Mouse (Mus musculus): ENCODE data around the gene 4930404H24Rik. TPM values are rescaled to one million over a fixed set of nuclear protein-coding genes. Genes with fewer than 3 reads are reported as not detected.
A peak's percentile ranks its signal among the peaks of the same experiment; 100 is the strongest.

Gene 4930404H24Rik
- polyA plus RNA-seq, 1 experiment from 2014 or later, result not detected

GRCm38 (mm10) chr2:153513983-153514382 lies 21.4 kb downstream of the 4930404H24Rik start:
- WGBS, result 88% methylated on average over 3 of the region's 3 CpGs
- Histone ChIP-seq H3K27me3 (no peaks in the 10 kb centered on the region), H3K9me3 (replicated peaks) (no peaks in the 10 kb centered on the region), H3K36me3 (ENCODE audit: poor library complexity, severe bottlenecking) (no peaks in the 10 kb centered on the region), H3K4me3 (no peak overlapping the region), H3K4me2 (no peak overlapping the region), H3K4me1 (peaks cover 45% of the 10 kb centered on the region), H3K27ac (no peak overlapping the region), H3K9ac (no peak overlapping the region)
- ATAC-seq, result no peak

GRCm38 (mm10) chr2:153514497-153515380 lies 22.1 kb downstream of the 4930404H24Rik start:
- no peaks in the 10 kb centered on the region for H3K36me3 ChIP-seq (ENCODE audit: poor library complexity, severe bottlenecking)
- H3K27me3 ChIP-seq, result no peaks in the 10 kb centered on the region
- 83% methylated on average over 14 of the region's 14 CpGs for WGBS

GRCm38 (mm10) chr2:153515582-153515981 lies 23.0 kb downstream of the 4930404H24Rik start:
- no peaks in the 10 kb centered on the region for H3K36me3 ChIP-seq (ENCODE audit: poor library complexity, severe bottlenecking)
- H3K9me3 ChIP-seq (replicated peaks), result no peaks in the 10 kb centered on the region
- H3K4me3 ChIP-seq, result no peak overlapping the region
- H3K4me2 ChIP-seq, result no peak overlapping the region
- no peak overlapping the region for H3K27ac ChIP-seq
- no peak overlapping the region for H3K9ac ChIP-seq
- WGBS, result 88% methylated on average over 6 of the region's 6 CpGs
- peaks cover 29% of the 10 kb centered on the region for H3K4me1 ChIP-seq
- no peaks in the 10 kb centered on the region for H3K27me3 ChIP-seq
- no peak for ATAC-seq

More at GRCm38 (mm10) chr2:153514497-153515380, 22.1 kb downstream of the 4930404H24Rik start:
- peaks cover 38% of the 10 kb centered on the region for H3K4me1 ChIP-seq
- H3K9ac ChIP-seq, result no peak overlapping the region
- no peak overlapping the region for H3K4me3 ChIP-seq
- H3K4me2 ChIP-seq, result no peak overlapping the region
- H3K27ac ChIP-seq, result no peak overlapping the region
- H3K9me3 ChIP-seq (replicated peaks), result no peaks in the 10 kb centered on the region
- no peak for ATAC-seq

GRCm38 (mm10) chr2:153516961-153517360 lies 24.4 kb downstream of the 4930404H24Rik start:
- H3K9me3 ChIP-seq (replicated peaks), result no peaks in the 10 kb centered on the region
- H3K36me3 ChIP-seq (ENCODE audit: poor library complexity, severe bottlenecking), result no peaks in the 10 kb centered on the region
- no peak overlapping the region for H3K27ac ChIP-seq
- H3K27me3 ChIP-seq, result no peaks in the 10 kb centered on the region
- no peak overlapping the region for H3K4me3 ChIP-seq
- WGBS, result 45% methylated on average over 4 of the region's 4 CpGs
- no peak for ATAC-seq
- no peak overlapping the region for H3K4me2 ChIP-seq
- H3K4me1 ChIP-seq, result peaks cover 22% of the 10 kb centered on the region
- peak overlapping the region; percentile 16; the same call in 1 of the 2 replicates for H3K9ac ChIP-seq

- no peak overlapping the region for H3K4me2 ChIP-seq
- H3K27me3 ChIP-seq, result no peaks in the 10 kb centered on the region
- no peaks in the 10 kb centered on the region for H3K9me3 ChIP-seq (replicated peaks)
- no peak overlapping the region for H3K9ac ChIP-seq
- ATAC-seq, result no peak
- WGBS, result 80% methylated on average over 9 of the region's 9 CpGs
- H3K4me3 ChIP-seq, result no peak overlapping the region
- no peaks in the 10 kb centered on the region for H3K36me3 ChIP-seq (ENCODE audit: poor library complexity, severe bottlenecking)
- H3K27ac ChIP-seq, result no peak overlapping the region
- peaks cover 25% of the 10 kb centered on the region for H3K4me1 ChIP-seq
Measured at GRCm38 (mm10) chr2:153520057-153520456, 27.5 kb downstream of the 4930404H24Rik start.

- no peaks in the 10 kb centered on the region for H3K36me3 ChIP-seq (ENCODE audit: poor library complexity, severe bottlenecking)
- H3K9me3 ChIP-seq (replicated peaks), result no peaks in the 10 kb centered on the region
- H3K27me3 ChIP-seq, result 0 out of 2 replicates have a peak, but pooled peaks cover 6% of the 10 kb centered on the region
- no peak overlapping the region for H3K4me3 ChIP-seq
- peak overlapping the region; percentile 44; the same call in 1 of the 2 replicates for H3K27ac ChIP-seq
- H3K4me2 ChIP-seq, result no peak overlapping the region
- WGBS, result 24% methylated on average over 4 of the region's 4 CpGs
- peak; percentile 59; the same call in 1 of the 2 replicates for ATAC-seq
- peaks cover 39% of the 10 kb centered on the region for H3K4me1 ChIP-seq
- H3K9ac ChIP-seq, result no peak overlapping the region
Measured at GRCm38 (mm10) chr2:153522270-153522669, 29.7 kb downstream of the 4930404H24Rik start.

GRCm38 (mm10) chr2:153523143-153523542 lies 30.6 kb downstream of the 4930404H24Rik start:
- H3K4me1 ChIP-seq, result peaks cover 44% of the 10 kb centered on the region

GRCm38 (mm10) chr2:153523656-153524055 lies 31.1 kb downstream of the 4930404H24Rik start:
- ATAC-seq, result no peak
- Histone ChIP-seq H3K9ac (no peak overlapping the region), H3K4me2 (no peak overlapping the region), H3K9me3 (replicated peaks) (no peaks in the 10 kb centered on the region), H3K27me3 (0 out of 2 replicates have a peak, but pooled peaks cover 9% of the 10 kb centered on the region), H3K36me3 (ENCODE audit: poor library complexity, severe bottlenecking) (no peaks in the 10 kb centered on the region), H3K4me3 (no peak overlapping the region), H3K4me1 (peaks cover 49% of the 10 kb centered on the region), H3K27ac (no peak overlapping the region)
- WGBS, result 82% methylated on average over 12 of the region's 12 CpGs

More at GRCm38 (mm10) chr2:153523143-153523542, 30.6 kb downstream of the 4930404H24Rik start:
- 0 out of 2 replicates have a peak, but pooled peaks cover 9% of the 10 kb centered on the region for H3K27me3 ChIP-seq
- H3K27ac ChIP-seq, result no peak overlapping the region
- H3K9ac ChIP-seq, result no peak overlapping the region
- WGBS, result 74% methylated on average over 9 of the region's 9 CpGs
- no peaks in the 10 kb centered on the region for H3K36me3 ChIP-seq (ENCODE audit: poor library complexity, severe bottlenecking)
- H3K4me2 ChIP-seq, result no peak overlapping the region
- ATAC-seq, result no peak
- H3K4me3 ChIP-seq, result no peak overlapping the region
- no peaks in the 10 kb centered on the region for H3K9me3 ChIP-seq (replicated peaks)

- Histone ChIP-seq H3K4me3 (no peak overlapping the region), H3K36me3 (ENCODE audit: poor library complexity, severe bottlenecking) (no peaks in the 10 kb centered on the region), H3K27me3 (0 out of 2 replicates have a peak, but pooled peaks cover 9% of the 10 kb centered on the region), H3K4me1 (peaks cover 50% of the 10 kb centered on the region), H3K27ac (no peak overlapping the region), H3K9me3 (replicated peaks) (no peaks in the 10 kb centered on the region), H3K4me2 (no peak overlapping the region), H3K9ac (no peak overlapping the region)
- no peak for ATAC-seq
- WGBS, result 62% methylated on average over 2 of the region's 2 CpGs
Measured at GRCm38 (mm10) chr2:153524727-153525126, 32.1 kb downstream of the 4930404H24Rik start.

GRCm38 (mm10) chr2:153525906-153526311 lies 33.3 kb downstream of the 4930404H24Rik start:
- peaks cover 56% of the 10 kb centered on the region for H3K4me1 ChIP-seq
- H3K9me3 ChIP-seq (replicated peaks), result no peaks in the 10 kb centered on the region
- H3K4me3 ChIP-seq, result no peak overlapping the region
- no peaks in the 10 kb centered on the region for H3K36me3 ChIP-seq (ENCODE audit: poor library complexity, severe bottlenecking)
- H3K9ac ChIP-seq, result peak overlapping the region; percentile 13; the same call in 1 of the 2 replicates
- no peak for ATAC-seq
- 16% methylated on average over 10 of the region's 10 CpGs for WGBS
- peaks cover 14% of the 10 kb centered on the region; the same call in 1 of the 2 replicates for H3K27me3 ChIP-seq
- H3K27ac ChIP-seq, result no peak overlapping the region; the same call in 1 of the 2 replicates
- H3K4me2 ChIP-seq, result peak overlapping the region; percentile 11; the same call in 1 of the 2 replicates

GRCm38 (mm10) chr2:153526850-153527530 lies 34.4 kb downstream of the 4930404H24Rik start:
- H3K36me3 ChIP-seq (ENCODE audit: poor library complexity, severe bottlenecking), result no peaks in the 10 kb centered on the region
- H3K27me3 ChIP-seq, result peaks cover 21% of the 10 kb centered on the region
- peaks cover 52% of the 10 kb centered on the region for H3K4me1 ChIP-seq
- no peaks in the 10 kb centered on the region for H3K9me3 ChIP-seq (replicated peaks)
- H3K4me2 ChIP-seq, result peak overlapping the region; percentile 94
- ATAC-seq, result no peak
- WGBS, result 50% methylated on average over 9 of the region's 9 CpGs
- H3K4me3 ChIP-seq, result peak overlapping the region; percentile 68
- H3K9ac ChIP-seq, result peak overlapping the region; percentile 82
- H3K27ac ChIP-seq, result peak overlapping the region; percentile 86

Data from forebrain, embryonic 13.5 days (tissue).